Mouse (Mus musculus) embryonic facial prominence, embryonic 10.5 days (tissue): ENCODE measurements around the gene Ovca2. TPM values are rescaled to one million over a fixed set of nuclear protein-coding genes. Genes with fewer than 3 reads are reported as not detected.
A peak's percentile ranks its signal among the peaks of the same experiment; 100 is the strongest.

ENCODE experiments used
- DNase-seq: peaks from one replicate; pipeline ENCODE4 v3.0.0-alpha.2; 2017; ENCODE audit warnings: low spot score
- H3K27ac ChIP-seq: fragments of 300-500 bp; sonication (generic); replicated peaks from 2 replicates; pipeline ENCODE4 v1.5.1; 2016; ENCODE audit warnings: mild to moderate bottlenecking
- H3K27me3 ChIP-seq: fragments of 300-500 bp; sonication (generic); replicated peaks from 2 replicates; pipeline ENCODE4 v1.6.1; 2016; ENCODE audit warnings: low read depth, mild to moderate bottlenecking; ENCODE audit not compliant: poor library complexity, severe bottlenecking
- H3K36me3 ChIP-seq: fragments of 300-500 bp; sonication (generic); replicated peaks from 2 replicates; pipeline ENCODE4 v1.6.1; 2016; ENCODE audit warnings: mild to moderate bottlenecking, moderate library complexity
- H3K4me1 ChIP-seq: fragments of 300-500 bp; sonication (generic); 2 replicates; pipeline ENCODE4 v1.6.1; 2016
- H3K4me3 ChIP-seq: fragments of 300-500 bp; sonication (generic); 2 replicates; pipeline ENCODE4 v1.5.1; 2016; ENCODE audit warnings: mild to moderate bottlenecking, moderate library complexity
- H3K9me3 ChIP-seq: fragments of 300-500 bp; sonication (generic); 2 replicates; pipeline ENCODE4 v1.6.1; 2016; ENCODE audit warnings: mild to moderate bottlenecking
- WGBS: fragments of 180-500 bp; shearing (Covaris S2); methylation state at CpG from one replicate; pipeline ENCODE4 v1.1.7; 2016; 5-methylcytosine and 5-hydroxymethylcytosine counted together
- polyA plus RNA-seq: library from polyadenylated mRNA; unstranded; fragments of >200 nt; fragmentation: Nextera tagmentation; extraction: Ambion mirVana; gene quantifications from 2 replicates; pipeline ENCODE4 v1.2.1, GENCODE M21; 2016

Ovca2 gene
- 35.4 and 36.7 TPM in 2 replicates for polyA plus RNA-seq

DNA sequence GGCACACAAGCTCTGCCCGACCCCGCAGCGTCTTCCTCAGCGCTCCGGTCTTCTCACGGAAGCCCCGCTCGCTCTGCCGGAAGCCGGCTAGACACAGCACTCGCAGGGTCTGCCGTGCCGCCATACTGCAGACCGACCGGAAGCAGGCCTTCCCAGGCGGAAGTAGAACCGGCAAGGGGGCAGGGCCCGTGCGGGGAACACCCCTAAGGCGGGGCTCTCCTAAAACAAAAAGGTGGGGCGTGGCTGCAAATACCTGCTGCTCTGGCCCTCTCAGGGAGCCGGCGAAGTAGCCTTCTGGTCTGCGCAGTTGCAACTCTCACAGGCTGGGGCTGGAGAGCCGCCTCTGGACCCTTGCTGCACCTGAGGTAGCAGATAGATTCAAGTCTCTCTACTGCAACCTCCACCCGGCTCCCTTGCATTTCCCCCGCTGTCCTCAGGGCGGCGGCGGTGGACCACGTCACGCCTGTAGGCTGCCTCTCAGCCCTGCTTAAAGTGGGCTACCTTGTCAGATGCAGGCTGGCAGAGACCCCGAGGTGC, at the start of gene Ovca2:
TSS of gene Ovca2 (minus strand) at position 164 of the 537 bp plus-strand sequence.
- Histone ChIP-seq H3K4me3 (peak within 1 kb of the TSS; percentile 84), H3K27ac (peak within 1 kb of the TSS; percentile 89), H3K4me1 (peaks cover 29% of the 10 kb centered on the region), H3K27me3 (peaks cover 16% of the 10 kb centered on the region; the same call in 1 of the 2 replicates), H3K36me3 (peaks cover 63% of the 10 kb centered on the region), H3K9me3 (no peaks in the 10 kb centered on the region)
- WGBS: under 1% methylated on average over 33 of the region's 33 CpGs
- peak; percentile 95 for DNase-seq

DNA sequence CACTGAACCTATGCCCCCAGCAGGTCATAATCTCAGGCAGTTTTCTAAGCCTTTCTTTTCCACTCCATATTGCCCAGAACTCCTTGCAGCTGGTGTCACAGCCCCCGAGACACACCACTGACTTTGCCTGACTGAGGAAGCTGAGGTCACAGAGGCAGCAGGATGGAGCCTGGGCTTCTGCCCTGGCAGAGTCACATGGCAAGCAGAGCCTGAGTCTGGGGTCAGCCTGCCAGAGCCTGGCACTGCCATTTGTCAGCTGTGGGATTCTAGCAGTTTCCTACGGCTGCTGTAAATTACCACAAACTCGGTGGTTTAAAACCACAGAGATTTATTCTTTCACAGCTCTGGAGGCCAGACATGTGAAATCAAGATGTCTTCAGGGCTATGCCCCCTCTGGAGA, 49.0 kb upstream of the Ovca2 start:
- WGBS: 80% methylated on average over 3 of the region's 3 CpGs

DNA sequence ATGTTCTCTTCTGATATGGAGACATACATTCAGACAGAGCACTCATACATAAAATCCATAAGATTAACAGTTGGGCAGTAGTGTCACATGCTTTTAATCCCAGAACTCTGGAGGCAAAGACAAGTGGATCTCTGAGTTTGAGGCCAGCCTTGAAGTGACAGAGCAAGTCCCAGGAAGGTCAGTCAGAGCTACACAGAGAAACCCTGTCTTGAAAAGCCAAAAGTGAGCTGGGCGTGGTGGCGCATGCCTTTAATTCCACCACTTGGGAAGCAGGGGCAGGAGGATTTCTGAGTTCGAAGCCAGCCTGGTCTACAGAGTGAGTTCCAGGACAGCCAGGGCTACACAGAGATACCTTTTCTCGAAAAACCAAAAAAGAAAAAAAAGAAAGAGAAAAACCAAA, 46.2 kb upstream of the Ovca2 start:
- Histone ChIP-seq H3K4me1 (peaks cover 13% of the 10 kb centered on the region), H3K9me3 (no peaks in the 10 kb centered on the region), H3K4me3 (no peak overlapping the region), H3K27me3 (no peaks in the 10 kb centered on the region), H3K27ac (no peak overlapping the region), H3K36me3 (no peaks in the 10 kb centered on the region)
- 85% methylated on average over 4 of the region's 4 CpGs for WGBS
- no peak for DNase-seq

More for the DNA sequence above, 49.0 kb upstream of the Ovca2 start:
- DNase-seq: no peak
- Histone ChIP-seq H3K27ac (no peak overlapping the region), H3K9me3 (no peaks in the 10 kb centered on the region), H3K4me3 (no peak overlapping the region), H3K4me1 (peaks cover 15% of the 10 kb centered on the region), H3K27me3 (peaks cover 8% of the 10 kb centered on the region), H3K36me3 (no peaks in the 10 kb centered on the region)

DNA sequence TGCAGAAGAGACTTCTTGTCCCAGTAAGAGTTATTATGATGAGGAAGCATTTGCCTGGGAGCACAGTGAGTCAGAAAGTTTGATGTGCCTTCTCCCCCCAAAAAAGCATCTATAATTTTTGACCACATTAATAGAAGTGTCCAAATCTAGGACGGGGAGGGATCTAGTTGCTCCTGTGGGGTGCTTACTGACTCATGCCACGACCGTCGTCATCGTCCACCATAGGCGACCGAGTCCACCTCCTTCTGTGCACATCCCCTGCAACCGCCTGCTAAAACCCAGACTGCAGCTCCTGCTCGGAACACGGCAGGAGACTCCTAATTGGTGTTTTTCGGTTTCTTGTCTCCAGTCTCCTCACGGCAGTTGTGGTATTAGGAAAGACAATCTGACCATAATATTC, 45.4 kb upstream of the Ovca2 start:
- Histone ChIP-seq H3K4me1 (peaks cover 13% of the 10 kb centered on the region), H3K27ac (no peak overlapping the region), H3K36me3 (no peaks in the 10 kb centered on the region), H3K4me3 (no peak overlapping the region), H3K9me3 (no peaks in the 10 kb centered on the region), H3K27me3 (no peaks in the 10 kb centered on the region)
- whole genome bisulfite sequencing: 90% methylated on average over 12 of the region's 12 CpGs
- no peak for DNase-seq

DNA sequence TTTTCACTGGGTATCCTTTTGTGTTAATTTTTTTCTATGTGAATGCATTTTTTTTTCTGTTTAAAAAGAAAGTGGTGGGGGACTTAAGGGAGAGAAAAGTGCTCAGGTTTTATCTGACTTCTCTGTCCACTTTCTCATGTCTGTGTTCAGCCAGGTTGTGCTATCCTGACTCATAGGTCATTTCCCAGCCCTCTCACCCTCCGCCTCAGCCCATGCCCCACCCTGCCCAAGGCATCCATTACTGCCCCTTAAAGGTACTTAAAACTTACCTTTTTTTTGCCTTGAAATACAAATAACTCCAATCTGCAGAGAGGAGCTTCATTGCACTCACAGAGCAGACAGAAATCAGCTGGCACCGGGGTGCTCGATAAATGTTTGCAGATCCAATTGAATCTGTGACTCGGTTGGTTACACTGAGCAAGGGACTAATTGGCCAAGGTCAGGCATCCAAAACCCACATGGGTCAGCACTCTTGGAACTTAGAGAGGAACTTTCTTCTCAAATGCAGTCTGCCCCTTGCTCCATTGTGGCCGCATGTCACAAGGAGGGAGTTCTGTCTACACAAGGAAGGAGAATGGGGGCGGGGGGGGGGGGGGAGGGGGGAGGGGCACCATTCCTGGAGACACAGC, 42.0 kb upstream of the Ovca2 start:
- H3K36me3 ChIP-seq: no peaks in the 10 kb centered on the region
- no peak overlapping the region for H3K4me3 ChIP-seq
- WGBS: 29% methylated on average over 6 of the region's 6 CpGs
- peaks cover 14% of the 10 kb centered on the region for H3K27me3 ChIP-seq
- DNase-seq: no peak
- no peaks in the 10 kb centered on the region for H3K9me3 ChIP-seq
- no peak overlapping the region for H3K27ac ChIP-seq
- H3K4me1 ChIP-seq: peaks cover 17% of the 10 kb centered on the region

DNA sequence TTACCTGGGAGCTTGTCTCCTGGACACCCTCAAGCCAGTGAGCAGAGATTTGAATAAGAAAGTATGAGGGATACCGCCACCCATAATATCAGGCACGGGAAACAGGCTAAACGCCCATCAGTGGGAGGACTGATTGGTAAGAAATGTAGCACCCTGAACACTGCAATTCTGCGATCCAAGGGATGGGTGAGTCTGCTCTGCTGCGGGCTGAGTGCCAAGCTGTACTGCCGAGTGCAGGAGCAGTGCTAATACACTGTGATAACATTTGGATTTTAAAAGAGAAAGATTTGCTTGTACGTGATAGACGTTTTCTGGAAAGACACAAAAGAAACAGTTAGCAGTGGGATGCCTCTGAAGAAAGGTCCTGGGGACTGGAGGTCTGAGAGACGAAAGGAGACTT, 41.5 kb upstream of the Ovca2 start:
- Histone ChIP-seq H3K4me3 (no peak overlapping the region), H3K36me3 (no peaks in the 10 kb centered on the region), H3K27me3 (peaks cover 19% of the 10 kb centered on the region), H3K9me3 (no peaks in the 10 kb centered on the region), H3K27ac (no peak overlapping the region), H3K4me1 (peaks cover 21% of the 10 kb centered on the region)
- WGBS: 56% methylated on average over 9 of the region's 9 CpGs
- no peak for DNase-seq

DNA sequence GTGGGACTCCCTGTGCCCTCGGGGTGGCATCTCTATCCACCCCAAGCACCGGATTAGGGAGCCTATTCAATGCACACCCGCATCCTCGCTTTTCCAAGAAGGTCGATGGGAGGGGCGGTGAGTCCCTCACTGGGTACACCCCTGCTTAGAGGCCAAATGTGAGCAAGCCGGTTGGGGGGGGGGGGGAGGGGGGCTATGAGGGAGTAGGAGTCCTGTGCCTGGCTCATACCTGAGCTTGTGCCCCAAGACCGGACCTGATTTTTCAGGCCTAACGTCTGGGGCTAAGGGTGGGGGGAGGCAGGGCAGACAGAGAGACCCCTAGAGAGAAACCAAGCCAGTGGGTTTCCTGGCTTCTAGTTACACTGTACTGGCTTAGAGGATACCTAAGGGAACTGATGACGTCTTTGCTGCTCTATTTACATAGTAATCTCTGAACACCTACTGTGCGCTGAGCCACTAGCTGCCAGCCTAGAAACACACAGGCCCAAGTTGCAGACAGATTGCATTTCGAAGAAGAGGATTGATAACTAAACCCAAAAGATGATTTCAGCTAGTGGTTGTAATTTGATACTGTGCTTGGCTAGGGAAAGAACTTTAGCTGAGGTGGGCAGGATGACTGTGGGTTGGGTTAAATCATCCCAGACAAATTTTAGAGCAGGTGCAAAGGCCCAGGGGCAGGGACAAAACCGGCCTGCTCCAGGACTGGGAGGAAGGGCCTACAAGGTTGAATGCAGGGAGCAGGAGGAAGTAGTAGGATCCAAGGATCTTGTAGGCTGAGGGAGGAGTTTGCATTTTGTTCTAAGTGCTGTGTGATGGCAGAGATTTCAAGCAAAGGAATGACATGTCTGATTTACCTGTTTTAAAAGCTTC, 35.7 kb upstream of the Ovca2 start:
- peak overlapping the region; percentile 57 for H3K4me3 ChIP-seq
- peaks cover 59% of the 10 kb centered on the region for H3K27me3 ChIP-seq
- DNase-seq: no peak
- peaks cover 63% of the 10 kb centered on the region for H3K4me1 ChIP-seq
- H3K27ac ChIP-seq: peak overlapping the region; percentile 77
- 12% methylated on average over 13 of the region's 13 CpGs for WGBS
- no peaks in the 10 kb centered on the region for H3K9me3 ChIP-seq
- no peaks in the 10 kb centered on the region for H3K36me3 ChIP-seq

DNA sequence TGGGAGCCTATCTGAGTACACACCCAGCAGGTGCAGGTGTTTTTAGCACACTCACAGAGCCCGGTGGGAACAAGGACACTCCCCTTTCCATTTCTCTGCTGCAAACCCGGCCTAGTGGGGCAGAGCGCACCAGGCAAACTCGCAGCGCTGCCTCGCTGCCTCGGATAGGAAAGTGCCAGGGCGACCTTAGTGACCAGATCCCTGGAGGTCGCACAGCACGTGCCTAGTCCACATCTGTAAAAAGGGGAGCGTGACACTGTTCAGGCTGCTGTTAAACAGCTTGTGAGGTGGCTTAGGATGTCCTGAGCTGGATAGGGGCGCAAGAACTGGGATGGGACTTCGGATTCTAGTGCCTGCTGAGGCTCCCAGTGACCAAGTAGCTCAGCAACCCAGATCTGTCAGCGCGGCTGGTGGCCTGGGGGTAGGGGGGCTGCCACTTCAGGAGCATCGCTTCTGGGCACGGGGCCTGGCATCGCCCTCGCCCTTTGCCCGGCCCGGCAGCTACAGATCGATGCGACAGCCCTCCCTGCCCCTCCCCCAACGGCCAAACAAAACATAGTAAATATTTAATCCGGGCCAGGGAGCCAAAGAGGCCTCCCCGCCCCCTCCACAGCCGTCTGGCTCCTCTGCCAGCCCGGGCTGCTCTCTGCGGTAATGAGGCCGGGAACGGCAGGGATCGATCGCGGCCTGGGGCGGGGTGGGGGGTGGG, 34.9 kb upstream of the Ovca2 start:
- Histone ChIP-seq H3K4me1 (peaks cover 71% of the 10 kb centered on the region), H3K9me3 (no peaks in the 10 kb centered on the region), H3K36me3 (no peaks in the 10 kb centered on the region), H3K4me3 (peak overlapping the region; percentile 57), H3K27ac (peak overlapping the region; percentile 77), H3K27me3 (peaks cover 59% of the 10 kb centered on the region)
- WGBS: 2% methylated on average over 35 of the region's 35 CpGs
- DNase-seq: peak; percentile 68

DNA sequence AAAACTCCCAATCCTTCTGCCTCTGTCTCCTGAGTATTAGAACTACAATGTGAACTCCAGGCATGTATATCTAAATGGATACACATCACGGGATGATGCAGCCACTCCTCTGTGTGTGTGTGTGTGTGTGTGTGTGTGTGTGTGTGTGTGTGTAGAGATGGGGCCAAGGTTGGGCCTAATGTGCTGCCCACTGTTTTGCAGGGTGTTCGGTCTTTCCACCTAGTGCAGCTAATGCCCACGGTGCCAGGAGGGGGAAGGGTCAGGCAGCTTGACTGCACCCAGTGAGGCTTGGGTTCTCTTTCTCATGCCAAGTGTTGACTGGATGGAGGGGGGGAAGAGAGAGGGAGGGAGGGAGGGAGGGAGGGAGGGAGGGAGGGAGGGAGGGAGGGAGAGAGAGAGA, 34.2 kb upstream of the Ovca2 start:
- Histone ChIP-seq H3K4me1 (peaks cover 76% of the 10 kb centered on the region), H3K36me3 (no peaks in the 10 kb centered on the region), H3K27me3 (peaks cover 59% of the 10 kb centered on the region), H3K27ac (no peak overlapping the region), H3K4me3 (no peak overlapping the region), H3K9me3 (no peaks in the 10 kb centered on the region)
- DNase-seq: no peak
- 54% methylated on average over 3 of the region's 3 CpGs for WGBS

DNA sequence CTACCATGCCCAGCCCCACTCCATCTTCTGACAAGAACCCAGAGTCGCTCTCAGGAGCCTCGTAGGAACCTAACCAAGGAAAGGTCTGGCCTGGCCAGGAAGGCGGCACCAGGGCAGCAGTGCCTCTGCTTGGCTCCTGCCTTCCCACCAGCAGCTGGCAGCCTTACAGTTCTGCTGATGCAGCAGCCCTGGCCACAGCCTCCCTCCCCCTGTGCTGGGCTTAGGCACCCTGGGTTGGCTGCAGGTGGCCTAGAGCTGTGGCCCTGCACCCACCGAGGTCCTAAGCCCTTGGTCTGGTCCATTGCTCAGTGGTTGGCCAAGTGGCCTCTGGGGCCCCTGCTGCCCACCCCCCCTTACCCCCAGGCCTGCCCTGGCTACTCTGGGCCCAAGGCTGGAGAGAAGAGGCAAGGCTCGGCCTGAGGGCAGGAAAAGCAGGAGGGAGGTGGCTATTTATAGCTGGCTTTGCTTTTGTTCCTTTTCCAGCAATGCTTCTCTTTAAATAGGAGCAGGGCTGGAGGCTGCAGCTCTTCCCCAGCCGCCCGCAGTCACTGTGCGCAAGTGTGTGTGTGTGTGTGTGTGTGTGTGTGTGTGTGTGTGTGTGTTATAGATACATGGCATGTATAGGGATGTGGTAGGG, 33.5 kb upstream of the Ovca2 start:
- no peak for DNase-seq
- peaks cover 59% of the 10 kb centered on the region for H3K27me3 ChIP-seq
- H3K9me3 ChIP-seq: no peaks in the 10 kb centered on the region
- H3K36me3 ChIP-seq: no peaks in the 10 kb centered on the region
- H3K27ac ChIP-seq: peak overlapping the region; percentile 72
- no peak overlapping the region for H3K4me3 ChIP-seq
- 44% methylated on average over 8 of the region's 8 CpGs for WGBS
- H3K4me1 ChIP-seq: peaks cover 76% of the 10 kb centered on the region

DNA sequence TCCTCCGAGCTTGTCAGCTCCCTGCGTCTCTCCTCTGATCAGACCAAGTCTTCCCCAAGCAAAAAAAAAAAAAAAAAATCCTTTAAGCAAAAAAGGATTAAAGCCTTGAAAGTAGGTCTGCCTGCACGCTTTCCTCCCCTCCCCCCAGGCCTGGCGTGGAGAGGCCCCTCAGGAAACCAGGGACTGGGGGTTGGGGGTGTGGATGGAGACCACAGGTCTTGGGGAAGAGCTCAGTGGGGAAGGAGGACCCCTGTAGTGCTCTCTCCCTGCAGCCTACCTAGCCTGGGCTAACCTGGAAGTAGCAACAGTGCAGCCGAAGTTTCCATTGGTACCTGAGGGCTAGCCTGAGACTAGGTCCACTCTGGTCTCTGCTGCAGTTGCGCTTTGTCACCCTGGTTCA, 32.1 kb upstream of the Ovca2 start:
- H3K4me1 ChIP-seq: peaks cover 76% of the 10 kb centered on the region
- no peaks in the 10 kb centered on the region for H3K36me3 ChIP-seq
- no peaks in the 10 kb centered on the region for H3K9me3 ChIP-seq
- H3K4me3 ChIP-seq: no peak overlapping the region
- H3K27ac ChIP-seq: peak overlapping the region; percentile 44; the same call in 1 of the 2 replicates
- H3K27me3 ChIP-seq: peaks cover 46% of the 10 kb centered on the region
- 38% methylated on average over 6 of the region's 6 CpGs for WGBS
- DNase-seq: no peak

DNA sequence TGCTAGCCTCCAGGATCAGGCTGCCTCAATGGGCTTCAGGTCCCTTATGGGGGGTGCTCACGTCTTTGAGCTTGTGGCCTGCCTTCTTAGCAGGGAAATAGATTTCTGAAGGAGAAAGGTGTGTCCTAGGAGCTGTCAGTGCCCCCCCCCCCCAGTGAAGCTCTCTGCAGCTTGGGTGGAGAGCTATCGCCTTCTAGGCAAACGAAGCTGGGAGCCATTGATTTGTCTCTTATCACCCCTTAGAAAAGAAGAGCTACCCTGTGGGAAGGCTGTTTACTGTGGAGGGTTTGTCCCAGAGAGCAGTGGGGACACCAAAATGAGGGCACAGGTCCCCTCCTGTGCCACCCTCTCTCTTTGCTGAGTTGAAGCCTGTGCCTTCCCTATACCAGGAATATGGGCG, 31.5 kb upstream of the Ovca2 start:
- peak overlapping the region; percentile 8; the same call in 1 of the 2 replicates for H3K27ac ChIP-seq
- H3K9me3 ChIP-seq: no peaks in the 10 kb centered on the region
- 60% methylated on average over 4 of the region's 4 CpGs for WGBS
- no peaks in the 10 kb centered on the region for H3K36me3 ChIP-seq
- H3K4me3 ChIP-seq: no peak overlapping the region
- no peak for DNase-seq
- H3K27me3 ChIP-seq: peaks cover 41% of the 10 kb centered on the region
- peaks cover 77% of the 10 kb centered on the region for H3K4me1 ChIP-seq
